Mouse (Mus musculus) forelimb bud, embryonic 11.5 days (tissue): ENCODE measurements around the gene Supt20.
A peak's percentile ranks its signal among the peaks of the same experiment; 100 is the strongest.

Source experiments
- DNase-seq: peaks from one replicate; pipeline ENCODE4 v3.0.0-alpha.2; 2012; ENCODE audit warnings: low read depth, low spot score

Gene Supt20

DNA sequence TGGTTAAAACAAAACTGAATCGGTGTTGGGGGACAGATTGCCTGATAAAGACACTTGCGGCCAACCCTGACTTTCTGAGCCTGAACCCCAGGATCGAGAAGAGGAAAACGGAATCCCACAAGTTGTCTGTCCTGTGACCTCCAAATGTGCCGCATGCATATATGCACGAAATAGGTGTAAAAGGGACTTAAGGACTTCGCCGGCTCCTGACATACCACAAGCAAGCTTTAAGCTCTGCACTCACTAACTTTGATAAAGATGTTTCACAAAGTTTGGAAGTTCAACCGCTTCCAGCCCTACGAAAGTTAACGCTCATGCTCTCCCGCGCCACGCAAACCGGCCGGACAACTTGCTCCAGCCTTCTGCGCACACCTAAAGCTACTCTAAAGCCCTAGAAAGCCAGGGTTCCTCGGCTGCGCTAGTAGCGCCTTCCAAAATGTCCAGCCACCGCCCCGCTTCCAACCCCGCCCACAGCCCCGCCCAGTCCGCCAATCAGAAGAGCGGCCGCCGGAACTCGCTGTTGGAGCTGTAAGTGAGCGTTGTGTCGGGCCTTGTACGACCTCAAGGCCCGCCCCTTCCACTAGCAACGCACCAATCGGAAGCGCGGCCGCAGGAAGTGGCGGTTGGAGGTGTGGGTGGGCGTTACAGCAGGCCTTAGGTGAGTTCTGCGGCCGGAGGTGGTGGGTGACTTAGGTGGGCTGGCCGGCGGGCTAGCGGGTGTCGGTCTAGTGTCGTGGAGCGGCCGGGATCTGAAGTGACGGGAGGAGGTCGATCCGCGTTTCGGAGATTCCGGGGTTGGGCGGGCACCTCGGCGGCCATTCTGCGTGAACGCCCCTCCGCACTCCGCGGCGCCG, at the start of gene Supt20:
Supt20 (plus strand) TSS at position 606 of the 854 bp plus-strand sequence.
- peak; percentile 94 for DNase-seq

DNA sequence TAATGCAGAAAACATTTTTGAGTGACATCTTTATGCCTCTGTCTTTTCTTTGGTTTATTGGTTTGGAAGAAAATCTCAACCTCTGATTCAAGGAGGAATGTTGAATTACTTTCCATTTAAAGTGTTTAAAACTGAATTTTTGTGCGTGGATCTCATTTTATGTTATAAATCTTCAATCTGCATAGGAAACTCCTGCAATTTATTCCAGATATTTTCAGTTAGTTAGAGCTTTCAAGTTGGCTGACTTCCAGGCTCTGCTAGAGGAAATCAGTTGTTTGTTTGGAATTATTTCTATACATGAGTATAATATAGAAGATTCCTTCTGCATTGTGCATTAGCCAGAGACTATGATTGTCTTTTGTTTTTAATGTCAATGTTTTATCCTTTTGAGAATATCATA, 49.8 kb upstream of the Supt20 start:
- DNase-seq, result no peak

DNA sequence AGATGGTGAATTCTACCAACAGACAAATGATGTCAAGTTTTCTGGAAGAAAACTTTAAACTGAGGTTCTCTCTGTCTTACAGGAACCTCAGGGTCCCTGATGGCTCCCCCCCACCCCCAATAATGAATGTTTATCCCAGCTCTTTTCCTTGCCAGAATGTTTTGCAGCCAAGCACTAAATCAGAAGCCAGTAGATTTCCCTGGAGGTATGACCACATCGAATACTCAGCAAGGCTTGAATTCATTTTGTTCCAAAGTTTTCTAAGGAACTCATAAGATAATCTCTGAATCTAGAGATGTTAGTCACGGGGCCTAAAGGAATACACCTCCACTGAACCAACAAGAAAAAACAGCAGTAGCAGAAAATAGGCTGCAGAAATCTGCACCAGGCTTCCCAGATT, 45.0 kb upstream of the Supt20 start:
- no peak for DNase-seq

DNA sequence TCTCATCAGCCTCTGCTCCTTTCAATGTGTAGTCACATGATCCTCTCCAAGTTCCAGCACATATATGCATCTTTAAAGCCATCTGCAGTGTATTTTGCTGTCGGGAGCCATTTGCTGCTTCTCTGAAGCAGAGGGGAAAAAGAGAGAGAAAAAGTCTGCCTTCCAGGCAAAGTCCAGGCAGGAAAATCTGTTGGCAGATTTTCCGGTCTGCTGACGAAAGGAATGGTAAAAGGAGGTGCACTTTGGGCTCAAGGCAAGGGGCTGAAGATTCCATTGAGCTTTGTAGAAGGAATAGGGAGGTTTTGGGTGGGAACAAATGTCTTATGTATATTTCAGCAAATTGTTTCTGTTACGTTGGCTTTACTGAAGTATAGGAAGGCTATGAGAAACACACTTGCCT, 41.0 kb upstream of the Supt20 start:
- DNase-seq, result no peak

DNA sequence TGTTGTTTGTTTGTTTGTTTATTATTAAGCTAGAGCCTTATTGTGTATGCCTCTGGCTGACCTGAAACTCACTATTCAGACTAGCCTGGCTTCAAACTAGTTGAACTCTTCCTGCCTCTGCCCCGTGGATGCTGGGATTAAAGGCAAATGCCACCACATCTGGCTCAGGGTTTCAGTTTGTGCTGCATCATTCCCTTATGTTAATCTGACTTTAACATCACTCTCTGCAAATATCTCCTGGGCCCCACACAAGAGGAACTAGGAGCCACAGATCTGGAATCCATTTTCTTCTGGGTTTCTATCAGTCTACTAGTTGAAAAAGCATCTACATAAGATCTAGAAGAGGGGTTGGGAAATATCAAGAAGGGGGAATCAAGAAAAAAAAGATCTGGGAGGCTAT, 38.4 kb upstream of the Supt20 start:
- no peak for DNase-seq

DNA sequence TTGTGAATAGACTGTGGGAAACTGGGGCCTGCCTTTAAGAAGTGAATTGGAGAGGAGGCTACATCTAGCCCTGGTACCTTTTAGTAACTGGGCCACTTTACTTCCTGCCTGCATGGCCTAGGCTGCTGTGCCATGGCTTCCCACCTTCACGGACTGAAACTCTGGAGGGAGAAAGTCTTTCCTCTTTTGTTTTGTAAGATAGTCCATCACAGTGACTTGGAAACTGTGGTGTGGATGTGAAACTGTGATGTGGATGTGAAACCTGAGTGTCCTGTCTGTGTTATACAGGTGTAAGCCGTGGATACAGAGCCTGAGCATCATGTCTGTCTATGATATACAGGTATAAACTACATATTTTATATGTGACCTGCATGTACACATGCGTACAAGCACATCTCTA, 35.5 kb upstream of the Supt20 start:
- DNase-seq, result no peak

DNA sequence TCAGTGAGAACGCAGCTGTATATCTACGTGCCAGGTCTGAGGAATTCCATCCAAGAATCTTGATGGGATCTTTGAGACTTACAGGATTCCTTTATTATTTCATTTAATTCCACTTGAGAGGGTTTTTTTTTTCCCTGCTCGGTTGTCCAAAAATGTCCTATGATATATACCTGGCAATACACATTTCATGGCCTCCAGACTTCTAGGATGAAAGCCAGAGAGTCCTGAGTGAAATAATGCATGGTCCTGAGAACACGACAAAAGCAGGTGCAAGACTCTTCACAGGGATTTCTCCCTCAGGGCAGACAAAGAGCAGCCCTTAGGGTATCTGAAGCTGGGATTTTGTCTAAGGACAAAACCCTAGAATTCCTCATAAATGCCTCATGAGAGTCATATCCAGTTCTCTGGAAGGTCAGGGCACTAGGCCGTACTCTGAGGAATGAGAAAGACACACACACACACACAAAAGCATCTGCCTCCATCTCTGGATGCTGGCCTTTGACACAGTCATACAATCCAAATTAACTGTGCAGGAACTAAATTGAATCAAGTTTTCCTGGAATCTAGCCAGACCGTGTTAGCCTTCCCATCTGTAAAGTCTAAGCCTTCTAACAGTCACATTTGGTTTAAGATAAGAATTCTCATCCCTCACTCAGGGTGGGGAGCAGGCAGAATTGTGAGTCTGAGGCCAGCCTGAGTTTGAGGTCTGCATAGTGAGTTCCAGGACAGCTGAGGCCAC, 34.5 kb upstream of the Supt20 start:
- DNase-seq, result no peak

DNA sequence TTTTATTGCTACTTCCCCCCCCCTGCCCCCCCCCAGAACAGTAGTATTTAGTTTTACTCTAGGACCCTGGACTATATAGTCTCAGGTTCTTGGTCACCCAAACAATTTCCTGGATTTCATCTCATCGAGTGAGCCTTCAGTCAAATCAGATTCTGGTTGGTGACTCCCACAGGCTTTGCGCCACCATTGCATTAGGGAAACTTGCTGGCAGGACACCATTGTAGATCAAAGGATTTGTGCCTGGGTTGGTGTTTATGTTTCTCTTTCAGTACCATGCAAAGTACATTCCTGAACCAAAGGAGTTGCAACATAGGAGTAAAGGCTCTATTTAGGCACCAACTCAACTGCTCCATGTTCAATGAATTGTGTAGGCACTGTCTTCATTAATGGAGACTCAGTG, 32.9 kb upstream of the Supt20 start:
- no peak for DNase-seq

DNA sequence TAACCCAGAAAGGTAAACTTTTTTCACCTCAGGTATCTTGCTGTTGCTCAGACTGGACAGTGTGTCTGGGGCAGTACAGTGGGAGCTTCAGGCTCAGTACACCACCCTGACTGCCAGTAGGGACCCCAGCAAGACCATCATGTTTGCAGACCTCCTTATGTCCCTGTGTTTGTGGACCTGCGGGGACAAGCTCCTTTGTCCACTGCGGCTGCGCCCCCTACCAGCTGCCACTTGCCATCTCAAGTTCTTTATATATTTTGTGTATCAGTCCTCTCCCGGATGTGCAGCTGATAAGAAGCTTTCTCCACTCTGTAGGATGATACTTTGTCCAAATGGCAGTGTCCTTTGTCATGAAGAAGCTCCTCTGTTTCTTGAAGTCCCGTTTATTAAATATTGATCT, 30.2 kb upstream of the Supt20 start:
- DNase-seq, result no peak

DNA sequence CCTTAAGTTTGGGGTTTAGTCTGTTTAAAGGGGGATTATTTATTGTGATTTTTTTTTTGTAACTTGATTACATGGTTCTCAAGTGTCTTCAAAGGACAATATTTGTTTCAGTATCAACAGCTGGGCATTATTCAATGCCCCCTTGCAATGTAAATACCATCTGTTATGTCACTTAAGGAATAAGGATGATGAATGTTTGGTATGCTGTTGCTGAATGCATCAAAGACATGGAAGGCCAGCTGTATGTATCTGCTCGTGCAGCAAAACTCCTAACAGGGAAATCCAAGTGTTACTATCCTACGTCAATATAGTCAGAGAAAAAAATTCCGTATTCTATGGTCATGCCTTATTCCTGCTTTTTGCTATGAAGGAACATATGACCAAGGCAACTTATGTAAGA, 24.5 kb upstream of the Supt20 start:
- no peak for DNase-seq

DNA sequence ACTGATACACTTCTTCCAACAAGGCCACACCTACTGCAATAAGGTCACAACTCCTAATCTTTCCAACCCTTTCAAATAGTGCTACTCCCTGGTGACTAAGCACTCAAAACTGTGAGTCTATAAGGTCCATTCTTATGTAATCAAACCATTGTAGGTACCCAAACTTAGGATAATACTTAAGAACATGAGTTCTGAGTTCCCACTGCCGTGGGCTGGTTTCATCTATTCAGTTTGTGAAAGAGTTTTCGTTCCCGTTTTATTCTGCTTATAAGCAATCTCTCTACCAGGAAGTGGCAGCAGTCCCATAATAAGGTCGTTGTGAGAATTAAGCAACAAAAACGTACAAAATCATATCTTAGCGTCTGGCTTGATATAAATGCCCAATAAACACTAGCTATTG, 23.9 kb upstream of the Supt20 start:
- DNase-seq, result no peak

DNA sequence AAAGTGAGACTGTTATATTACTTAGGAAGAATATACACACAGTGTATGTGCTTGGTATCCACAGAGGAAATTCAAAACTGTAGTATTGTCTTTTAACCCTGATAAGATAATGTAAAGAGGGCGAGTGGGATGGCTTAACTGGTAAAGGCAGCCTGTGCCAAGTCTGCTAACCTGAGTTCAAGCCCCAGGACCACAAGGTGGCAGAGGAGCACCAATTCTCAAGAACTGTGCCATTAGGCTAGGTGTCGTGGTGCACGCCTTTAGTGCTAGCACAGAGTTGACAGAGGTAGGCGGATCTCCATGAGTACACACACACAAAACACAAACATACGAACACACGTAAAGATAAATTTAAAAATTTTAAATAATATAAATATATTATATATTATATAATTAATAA, 23.0 kb upstream of the Supt20 start:
- DNase-seq, result no peak

DNA sequence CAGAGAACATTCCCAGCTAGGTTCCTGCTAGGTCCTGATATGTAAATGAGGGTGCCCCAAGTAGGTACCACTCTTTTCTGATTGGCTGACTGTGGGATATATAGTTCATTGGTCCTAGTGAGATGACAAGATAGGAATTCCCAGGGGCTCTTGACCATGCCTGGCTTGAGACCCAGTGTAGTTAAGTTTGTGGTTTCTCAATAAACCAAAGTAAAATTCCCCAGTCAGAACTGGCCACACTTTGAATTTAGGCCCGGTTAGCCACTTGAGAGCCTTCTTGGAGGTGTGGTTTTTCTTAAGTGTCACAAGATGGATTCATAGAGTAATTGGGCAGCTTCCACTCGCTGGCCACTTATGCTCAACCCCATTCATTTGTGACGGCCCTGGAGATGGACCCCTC, 20.5 kb upstream of the Supt20 start:
- no peak for DNase-seq

DNA sequence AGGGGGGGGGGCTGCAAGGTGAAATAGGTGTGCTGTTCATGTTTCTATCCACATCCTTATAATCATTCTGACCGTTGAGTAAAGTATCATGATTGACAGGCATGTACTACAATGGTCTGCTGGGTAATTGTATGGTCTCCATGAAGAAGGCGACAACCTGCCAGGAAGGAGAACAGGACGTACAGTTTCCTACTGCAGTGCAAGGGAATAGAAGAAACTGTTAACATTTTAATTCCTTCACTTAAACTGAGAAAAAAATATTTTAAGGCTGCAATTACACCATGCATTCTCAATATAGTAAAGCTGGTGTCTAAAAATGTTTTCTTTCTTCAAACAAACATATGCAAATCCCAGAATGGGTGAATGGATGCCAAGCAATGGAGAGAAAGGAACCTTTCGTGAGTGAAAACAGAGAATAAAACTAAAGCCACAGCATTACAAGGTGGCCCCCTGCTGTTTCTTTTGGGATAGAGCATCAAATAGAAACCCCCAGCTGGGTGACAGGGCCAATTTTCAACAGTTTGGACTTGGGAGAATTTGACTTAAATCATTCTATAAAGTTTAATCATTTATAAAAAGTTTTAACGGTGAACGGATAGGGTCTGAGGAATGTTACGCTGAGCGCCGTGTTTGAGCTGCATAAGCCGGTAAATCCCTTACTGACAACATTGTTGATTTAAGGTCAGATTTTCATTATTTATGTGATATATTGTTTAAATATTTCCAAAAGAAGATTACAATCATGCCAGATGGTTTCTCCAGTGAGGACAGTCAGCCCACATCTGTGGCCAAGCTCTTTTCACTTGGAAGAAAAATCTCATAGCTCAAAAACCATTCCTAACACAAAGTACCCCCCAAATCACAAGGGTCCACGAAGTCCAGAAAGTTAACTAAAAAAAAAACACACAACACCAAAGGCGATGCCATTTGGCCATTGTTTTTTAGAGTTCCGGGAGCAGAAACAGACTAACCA, 19.8 kb upstream of the Supt20 start:
- DNase-seq, result peak; percentile 35

DNA sequence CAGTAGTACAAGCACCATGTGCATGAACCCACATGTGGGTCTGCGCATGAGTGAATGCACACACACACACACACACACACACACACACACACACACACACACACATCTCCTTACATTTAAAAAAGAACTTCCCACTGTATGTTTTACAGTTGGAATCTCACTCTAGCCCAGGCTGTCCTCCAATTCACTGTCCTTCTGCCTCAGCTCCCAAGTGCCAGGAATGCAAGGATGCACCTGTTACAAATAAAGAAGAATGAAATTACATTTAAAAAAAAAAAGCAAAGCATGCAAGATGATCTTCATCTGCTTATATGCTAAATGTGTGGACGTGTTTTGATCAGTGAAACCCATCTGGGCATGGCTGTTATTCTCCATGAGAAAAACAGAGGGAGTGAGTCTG, 15.8 kb upstream of the Supt20 start:
- DNase-seq, result no peak

DNA sequence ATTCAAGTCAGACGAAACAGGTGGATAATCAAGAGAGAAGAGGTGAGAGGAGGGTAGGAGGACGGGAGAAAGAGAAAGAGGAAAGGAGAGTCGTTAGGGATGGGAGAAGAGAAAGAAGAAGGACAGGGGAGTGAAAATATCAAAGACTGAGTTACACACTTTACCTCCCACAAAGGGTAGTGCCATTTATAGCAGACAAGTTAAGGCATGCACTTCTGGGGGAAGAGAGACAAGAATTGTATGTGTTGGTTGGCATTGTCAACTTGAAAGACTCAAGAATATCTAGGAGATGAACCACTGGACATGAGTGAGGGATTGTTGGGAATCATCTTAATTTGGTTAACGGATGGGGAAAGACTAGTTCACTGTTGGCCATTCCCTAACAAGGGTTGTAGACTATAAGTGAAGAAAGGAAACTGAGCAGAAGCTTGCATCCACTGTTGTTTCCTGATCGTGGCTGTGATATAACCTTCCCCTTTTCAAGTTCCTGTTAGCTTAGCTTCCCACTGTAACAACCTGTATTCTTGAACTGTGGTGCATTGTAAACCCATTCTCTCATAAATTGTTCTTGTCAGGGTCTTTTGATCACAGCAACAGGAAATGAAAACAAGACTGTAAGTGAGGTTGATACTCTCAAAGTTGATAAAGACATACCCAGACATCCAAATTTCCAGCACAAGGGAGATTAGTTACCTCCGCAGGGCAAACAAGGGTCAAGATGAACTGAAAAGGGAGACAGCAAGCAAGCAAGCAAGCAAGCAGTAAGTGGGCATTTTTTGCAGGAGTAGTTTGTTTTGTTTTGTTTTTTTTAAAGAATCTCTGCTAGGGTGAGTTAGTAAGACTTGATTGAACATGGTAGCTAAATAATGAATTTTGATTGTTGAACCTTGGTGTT, 11.1 kb upstream of the Supt20 start:
- no peak for DNase-seq

DNA sequence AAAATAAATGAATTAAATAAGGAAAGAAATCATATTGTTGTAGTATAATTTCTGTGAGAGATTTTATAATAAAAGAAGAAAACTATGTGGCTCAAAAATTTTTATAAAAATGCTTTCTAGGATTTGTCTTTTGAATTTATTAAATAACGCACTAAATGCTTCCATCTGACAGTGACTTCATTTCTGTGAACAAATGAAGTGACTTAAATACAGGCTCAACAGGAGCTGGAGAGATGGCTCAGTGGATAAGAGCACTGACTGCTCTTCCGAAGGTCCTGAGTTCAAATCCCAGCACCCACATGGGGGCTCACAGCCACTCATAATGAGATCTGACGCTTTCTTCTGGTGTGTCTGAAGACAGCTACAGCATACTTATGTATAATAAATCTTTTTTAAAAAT, 7.4 kb upstream of the Supt20 start:
- DNase-seq, result no peak

DNA sequence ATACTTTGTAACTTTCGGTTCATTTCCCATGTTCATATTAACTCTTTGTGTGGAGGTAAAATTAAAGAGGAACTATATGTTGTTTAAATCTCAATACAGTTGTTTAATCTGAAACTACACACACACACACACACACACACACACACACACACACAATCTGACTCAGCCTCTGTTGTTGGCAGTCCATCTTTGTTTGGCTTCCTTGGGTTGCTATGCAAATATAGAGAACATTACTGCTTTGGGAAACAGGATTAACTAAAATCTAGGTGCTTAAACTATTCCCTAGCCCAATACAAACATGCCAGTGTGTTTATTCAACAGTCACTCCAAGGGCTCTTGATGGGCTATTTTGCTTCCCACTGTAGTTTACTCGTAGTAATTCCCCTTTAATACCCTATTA, 5.4 kb upstream of the Supt20 start:
- DNase-seq, result no peak

DNA sequence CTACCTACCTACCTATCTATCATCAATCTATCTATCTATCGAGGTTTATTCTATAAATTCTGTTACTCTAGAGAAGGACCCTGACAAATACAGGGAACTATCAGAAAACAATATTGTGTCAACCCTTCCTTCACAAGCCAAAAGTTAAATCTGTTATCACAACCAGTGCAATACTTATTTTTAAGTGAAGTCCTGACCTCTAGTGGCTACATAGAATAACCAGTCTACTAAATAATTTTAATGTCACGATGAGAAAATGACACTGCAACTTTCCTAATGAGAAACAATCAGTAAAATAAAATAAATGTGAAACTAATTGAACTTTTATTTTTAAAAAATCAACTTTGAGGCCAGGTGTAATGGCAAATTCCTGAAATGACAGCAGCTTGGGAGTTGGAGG, 3.5 kb upstream of the Supt20 start:
- no peak for DNase-seq

DNA sequence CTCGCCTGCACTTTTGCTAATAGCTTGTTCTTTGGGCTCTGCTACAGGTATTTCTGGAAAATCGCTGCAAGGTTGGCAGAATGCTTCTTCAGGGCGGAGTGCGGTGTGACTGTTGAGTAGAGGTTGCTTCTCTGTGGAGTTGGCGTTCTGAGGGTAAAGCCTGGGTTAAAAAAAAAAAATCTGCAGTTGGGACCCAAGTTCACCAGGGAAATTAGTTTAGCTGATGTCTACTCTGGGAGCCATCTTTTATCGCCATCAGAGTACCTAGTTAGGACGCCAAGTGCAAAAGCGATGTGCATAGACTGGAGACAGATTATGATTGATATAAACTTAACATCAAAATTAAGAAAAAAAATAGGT, 429 bp downstream of the Supt20 start:
- DNase-seq, result no peak

DNA sequence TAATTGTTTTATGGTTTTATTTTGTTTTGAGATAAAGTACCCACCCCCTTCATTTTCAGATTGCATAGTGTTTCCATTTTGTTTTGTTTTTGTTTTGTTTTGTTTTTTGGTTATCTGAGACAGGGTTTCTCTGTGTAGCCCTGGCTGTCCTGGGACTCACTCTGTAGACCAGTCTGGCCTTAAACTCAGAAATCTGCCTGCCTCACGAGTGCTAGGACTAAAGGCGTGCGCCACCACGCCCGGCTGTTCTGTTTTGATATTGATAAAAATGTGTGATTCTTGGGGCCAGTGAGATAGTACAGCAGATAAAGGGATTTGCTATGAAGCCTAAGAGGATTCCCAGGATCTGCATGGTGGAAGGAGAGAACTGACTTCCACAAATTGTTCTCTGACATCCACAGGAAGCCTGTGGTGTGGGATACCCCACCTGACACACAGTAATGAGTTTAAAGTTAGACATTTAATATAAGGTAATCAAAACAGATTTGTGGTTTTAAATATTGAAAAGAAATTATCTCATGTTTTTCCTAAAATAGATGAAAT, 7.2 kb downstream of the Supt20 start:
- DNase-seq, result no peak
